Mouse (Mus musculus) stomach, postnatal 0 days (tissue): ENCODE data around the gene Igtp.

Experiments
- CTCF ChIP-seq: IDR thresholded peaks from 2 replicates; pipeline ENCODE4 v1.5.1; 2016; ENCODE audit warnings: antibody characterized with exemption, low read depth, mild to moderate bottlenecking, moderate library complexity
- EP300 ChIP-seq: optimal IDR thresholded peaks from 2 replicates; pipeline ENCODE3; 2016; ENCODE audit warnings: antibody characterized with exemption

- no peak for TF ChIP-seq CTCF
- TF ChIP-seq EP300 = no peak
Measured at GRCm38 (mm10) chr11:58167822-58168166, 31.6 kb upstream of the Igtp start.
